Mouse (Mus musculus): ENCODE results near the gene Map1s. TPM values are rescaled to one million over a fixed set of nuclear protein-coding genes. Genes with fewer than 3 reads are reported as not detected.
A peak's percentile ranks its signal among the peaks of the same experiment; 100 is the strongest.

The Map1s gene
- polyA plus RNA-seq, 1 experiment from 2014 or later, result 26.0 TPM

- no peak overlapping the region for H3K4me2 ChIP-seq
These were observed 20.1 kb upstream of the Map1s start for GRCm38 (mm10) chr8:70885612-70886011.

GRCm38 (mm10) chr8:70887669-70888068 is 18.1 kb upstream of the Map1s start:
- H3K4me1 ChIP-seq (ENCODE audit: control insufficient read depth, insufficient read depth, low read length), result peaks cover 6% of the 10 kb centered on the region; the same call in 1 of the 2 replicates
- H3K27me3 ChIP-seq (ENCODE audit: control insufficient read depth, insufficient read depth, low read length), result peaks cover 41% of the 10 kb centered on the region
- no peak overlapping the region for H3K27ac ChIP-seq (ENCODE audit: low read depth, low read length)
- 6% methylated on average over 13 of the region's 18 CpGs for WGBS (ENCODE audit: insufficient replicate concordance)
- H3K4me3 ChIP-seq (ENCODE audit: low read depth, low read length), result no peak overlapping the region
- H3K36me3 ChIP-seq (ENCODE audit: control insufficient read depth, insufficient read depth, low read length), result no peaks in the 10 kb centered on the region
- H3K4me2 ChIP-seq, result no peak overlapping the region
- peak; percentile 23; the same call in 1 of the 2 replicates for ATAC-seq (replicated peaks; ENCODE audit: insufficient number of reproducible peaks, low FRiP score, low TSS enrichment)
- H3K9me3 ChIP-seq (replicated peaks; ENCODE audit: control insufficient read depth, low read length), result no peaks in the 10 kb centered on the region
- H3K9ac ChIP-seq (ENCODE audit: low read depth, low read length), result no peak overlapping the region

More at GRCm38 (mm10) chr8:70885612-70886011, 20.1 kb upstream of the Map1s start:
- Histone ChIP-seq H3K27me3 (ENCODE audit: control insufficient read depth, insufficient read depth, low read length) (peaks cover 20% of the 10 kb centered on the region), H3K27ac (ENCODE audit: low read depth, low read length) (no peak overlapping the region), H3K9ac (ENCODE audit: low read depth, low read length) (no peak overlapping the region), H3K4me3 (ENCODE audit: low read depth, low read length) (no peak overlapping the region), H3K4me1 (ENCODE audit: control insufficient read depth, insufficient read depth, low read length) (peaks cover 3% of the 10 kb centered on the region; the same call in 1 of the 2 replicates), H3K9me3 (replicated peaks; ENCODE audit: control insufficient read depth, low read length) (no peaks in the 10 kb centered on the region), H3K36me3 (ENCODE audit: control insufficient read depth, insufficient read depth, low read length) (no peaks in the 10 kb centered on the region)
- ATAC-seq (replicated peaks; ENCODE audit: insufficient number of reproducible peaks, low FRiP score, low TSS enrichment), result no peak
- WGBS (ENCODE audit: insufficient replicate concordance), result 12% methylated on average over 12 of the region's 12 CpGs

GRCm38 (mm10) chr8:70890656-70891055 is 15.1 kb upstream of the Map1s start:
- no peaks in the 10 kb centered on the region for H3K9me3 ChIP-seq (replicated peaks; ENCODE audit: control insufficient read depth, low read length)
- ATAC-seq (replicated peaks; ENCODE audit: insufficient number of reproducible peaks, low FRiP score, low TSS enrichment), result no peak
- WGBS (ENCODE audit: insufficient replicate concordance), result 93% methylated on average over 5 of the region's 5 CpGs

GRCm38 (mm10) chr8:70891356-70891755 is 14.4 kb upstream of the Map1s start:
- Histone ChIP-seq H3K4me2 (peak overlapping the region; percentile 52; the same call in 1 of the 2 replicates), H3K27ac (ENCODE audit: low read depth, low read length) (no peak overlapping the region), H3K9me3 (replicated peaks; ENCODE audit: control insufficient read depth, low read length) (no peaks in the 10 kb centered on the region), H3K9ac (ENCODE audit: low read depth, low read length) (no peak overlapping the region), H3K27me3 (ENCODE audit: control insufficient read depth, insufficient read depth, low read length) (peaks cover 59% of the 10 kb centered on the region), H3K4me3 (ENCODE audit: low read depth, low read length) (no peak overlapping the region), H3K4me1 (ENCODE audit: control insufficient read depth, insufficient read depth, low read length) (peaks cover 16% of the 10 kb centered on the region), H3K36me3 (ENCODE audit: control insufficient read depth, insufficient read depth, low read length) (peaks cover 18% of the 10 kb centered on the region)
- WGBS (ENCODE audit: insufficient replicate concordance), result 7% methylated on average over 21 of the region's 21 CpGs
- ATAC-seq (replicated peaks; ENCODE audit: insufficient number of reproducible peaks, low FRiP score, low TSS enrichment), result no peak

More at GRCm38 (mm10) chr8:70890656-70891055, 15.1 kb upstream of the Map1s start:
- H3K4me2 ChIP-seq, result no peak overlapping the region
- no peak overlapping the region for H3K27ac ChIP-seq (ENCODE audit: low read depth, low read length)
- peaks cover 12% of the 10 kb centered on the region; the same call in 1 of the 2 replicates for H3K4me1 ChIP-seq (ENCODE audit: control insufficient read depth, insufficient read depth, low read length)
- H3K4me3 ChIP-seq (ENCODE audit: low read depth, low read length), result no peak overlapping the region
- no peak overlapping the region for H3K9ac ChIP-seq (ENCODE audit: low read depth, low read length)
- peaks cover 60% of the 10 kb centered on the region for H3K27me3 ChIP-seq (ENCODE audit: control insufficient read depth, insufficient read depth, low read length)
- H3K36me3 ChIP-seq (ENCODE audit: control insufficient read depth, insufficient read depth, low read length), result peaks cover 18% of the 10 kb centered on the region

GRCm38 (mm10) chr8:70892022-70892895 is 13.5 kb upstream of the Map1s start, which contains the start of gene Slc5a5:
TSS of gene Slc5a5 (minus strand) at chr8:70892757.
- Histone ChIP-seq H3K9me3 (replicated peaks; ENCODE audit: control insufficient read depth, low read length) (no peaks in the 10 kb centered on the region), H3K4me2 (peak within 1 kb of the TSS; percentile 52), H3K36me3 (ENCODE audit: control insufficient read depth, insufficient read depth, low read length) (peaks cover 18% of the 10 kb centered on the region), H3K27ac (ENCODE audit: low read depth, low read length) (no peak within 1 kb of the TSS), H3K4me3 (ENCODE audit: low read depth, low read length) (peak within 1 kb of the TSS; percentile 31), H3K4me1 (ENCODE audit: control insufficient read depth, insufficient read depth, low read length) (peaks cover 17% of the 10 kb centered on the region), H3K9ac (ENCODE audit: low read depth, low read length) (0 out of 2 replicates have a peak within 1 kb of the TSS, but pooled peaks have one; percentile 30), H3K27me3 (ENCODE audit: control insufficient read depth, insufficient read depth, low read length) (peaks cover 58% of the 10 kb centered on the region)
- no peak for ATAC-seq (replicated peaks; ENCODE audit: insufficient number of reproducible peaks, low FRiP score, low TSS enrichment)
- 3% methylated on average over 78 of the region's 80 CpGs for WGBS (ENCODE audit: insufficient replicate concordance)

GRCm38 (mm10) chr8:70892896-70893655 is 12.7 kb upstream of the Map1s start:
- H3K4me2 ChIP-seq, result peak overlapping the region; percentile 52
- H3K36me3 ChIP-seq (ENCODE audit: control insufficient read depth, insufficient read depth, low read length), result peaks cover 18% of the 10 kb centered on the region
- no peak overlapping the region for H3K27ac ChIP-seq (ENCODE audit: low read depth, low read length)
- no peak for ATAC-seq (replicated peaks; ENCODE audit: insufficient number of reproducible peaks, low FRiP score, low TSS enrichment)
- peak overlapping the region; percentile 31 for H3K4me3 ChIP-seq (ENCODE audit: low read depth, low read length)
- H3K27me3 ChIP-seq (ENCODE audit: control insufficient read depth, insufficient read depth, low read length), result peaks cover 55% of the 10 kb centered on the region
- no peak overlapping the region for H3K9ac ChIP-seq (ENCODE audit: low read depth, low read length)
- H3K4me1 ChIP-seq (ENCODE audit: control insufficient read depth, insufficient read depth, low read length), result peaks cover 17% of the 10 kb centered on the region
- 23% methylated on average over 20 of the region's 20 CpGs for WGBS (ENCODE audit: insufficient replicate concordance)
- no peaks in the 10 kb centered on the region for H3K9me3 ChIP-seq (replicated peaks; ENCODE audit: control insufficient read depth, low read length)

- no peaks in the 10 kb centered on the region for H3K9me3 ChIP-seq (replicated peaks; ENCODE audit: control insufficient read depth, low read length)
- no peak overlapping the region for H3K4me2 ChIP-seq
- peaks cover 17% of the 10 kb centered on the region for H3K4me1 ChIP-seq (ENCODE audit: control insufficient read depth, insufficient read depth, low read length)
- H3K4me3 ChIP-seq (ENCODE audit: low read depth, low read length), result no peak overlapping the region
- H3K27ac ChIP-seq (ENCODE audit: low read depth, low read length), result no peak overlapping the region
- H3K27me3 ChIP-seq (ENCODE audit: control insufficient read depth, insufficient read depth, low read length), result peaks cover 51% of the 10 kb centered on the region
- 29% methylated on average over 12 of the region's 12 CpGs for WGBS (ENCODE audit: insufficient replicate concordance)
- peaks cover 18% of the 10 kb centered on the region for H3K36me3 ChIP-seq (ENCODE audit: control insufficient read depth, insufficient read depth, low read length)
- H3K9ac ChIP-seq (ENCODE audit: low read depth, low read length), result no peak overlapping the region
- no peak for ATAC-seq (replicated peaks; ENCODE audit: insufficient number of reproducible peaks, low FRiP score, low TSS enrichment)
These were observed 11.9 kb upstream of the Map1s start for GRCm38 (mm10) chr8:70893656-70894384.

- H3K27me3 ChIP-seq (ENCODE audit: control insufficient read depth, insufficient read depth, low read length), result peaks cover 48% of the 10 kb centered on the region
- no peak overlapping the region for H3K4me2 ChIP-seq
- H3K9me3 ChIP-seq (replicated peaks; ENCODE audit: control insufficient read depth, low read length), result no peaks in the 10 kb centered on the region
- no peak for ATAC-seq (replicated peaks; ENCODE audit: insufficient number of reproducible peaks, low FRiP score, low TSS enrichment)
- peaks cover 18% of the 10 kb centered on the region for H3K36me3 ChIP-seq (ENCODE audit: control insufficient read depth, insufficient read depth, low read length)
- no peak overlapping the region for H3K27ac ChIP-seq (ENCODE audit: low read depth, low read length)
- 68% methylated on average over 2 of the region's 2 CpGs for WGBS (ENCODE audit: insufficient replicate concordance)
- peaks cover 17% of the 10 kb centered on the region for H3K4me1 ChIP-seq (ENCODE audit: control insufficient read depth, insufficient read depth, low read length)
- H3K9ac ChIP-seq (ENCODE audit: low read depth, low read length), result no peak overlapping the region
- no peak overlapping the region for H3K4me3 ChIP-seq (ENCODE audit: low read depth, low read length)
These were observed 11.4 kb upstream of the Map1s start for GRCm38 (mm10) chr8:70894385-70894720.
